In the genomic region with DNA sequence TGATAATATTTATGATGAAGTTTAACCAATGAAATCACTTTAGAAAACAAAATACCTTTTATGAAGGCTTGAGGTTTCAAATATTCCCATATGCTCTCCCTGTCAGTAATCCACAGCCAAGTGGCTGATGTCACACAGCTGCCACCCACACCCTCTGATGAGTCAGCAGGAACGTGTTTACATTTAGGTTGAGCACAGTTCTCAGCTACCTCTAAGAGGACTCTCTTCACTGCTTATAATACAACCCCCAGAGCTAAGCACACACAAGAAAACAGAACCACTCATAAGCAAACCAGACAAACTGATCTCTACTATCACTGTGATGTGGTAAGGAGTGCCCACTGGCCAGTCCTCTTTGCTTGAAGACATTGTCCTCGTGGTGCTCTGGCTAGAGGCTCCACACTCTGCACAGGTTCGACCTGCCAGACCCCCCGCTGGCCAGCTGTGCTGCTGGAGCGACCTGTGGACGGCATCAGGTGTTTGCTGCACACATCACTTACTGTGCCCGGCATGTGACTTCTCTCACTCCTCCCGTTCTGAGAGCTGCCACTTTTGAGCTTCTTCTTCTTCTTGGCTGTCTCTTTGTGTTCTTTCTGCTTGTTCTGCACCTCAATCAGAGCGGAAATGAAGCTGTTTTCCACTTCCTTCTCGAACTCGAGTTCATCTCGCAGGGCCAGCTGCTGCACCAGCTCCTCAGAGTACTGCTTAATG, we compare ENCODE assay signal across 8 mouse cellular contexts. TPM values are rescaled to one million over a fixed set of nuclear protein-coding genes. Genes with fewer than 3 reads are reported as not detected.
DNase-seq lines count a peak whose midpoint lies in the region; ATAC-seq lines count a peak whose summit lies in the region.

No protein-coding gene starts in this region.

- peaks cover 34% of the 10 kb centered on the region for H3K36me3 ChIP-seq in heart, embryonic 10.5 days
- peaks cover 75% of the 10 kb centered on the region for H3K36me3 ChIP-seq in macrophage (ENCODE audit: inconsistent target)
- H3K36me3 ChIP-seq in hindbrain, embryonic 14.5 days (replicated peaks; ENCODE audit: control insufficient read depth, insufficient read depth), result peaks cover 14% of the 10 kb centered on the region

- ATAC-seq in hindbrain, embryonic 14.5 days (ENCODE audit: low FRiP score), result no peak

- peak; percentile 82 for DNase-seq in heart, embryonic 10.5 days (ENCODE audit: low spot score)
- DNase-seq in heart, postnatal 10 days, result no peak
- DNase-seq in spleen, postnatal 36 days (ENCODE audit: low spot score in 2 of 2), result peak; percentile 55
- no peak for DNase-seq in spleen, postnatal 14 days (ENCODE audit: low spot score in 2 of 2)
- DNase-seq in cerebellum, adult 8-10 months, result no peak
- DNase-seq in hindbrain, embryonic 14.5 days (ENCODE audit: low spot score), result no peak
- no peak for DNase-seq in adrenal gland, postnatal 36 days

- H3K9me3 ChIP-seq in heart, embryonic 10.5 days, result no peaks in the 10 kb centered on the region
- no peaks in the 10 kb centered on the region for H3K9me3 ChIP-seq in hindbrain, embryonic 14.5 days (ENCODE audit: control insufficient read depth, low read length)

- peak overlapping the region; percentile 62; the same call in 1 of the 2 replicates for H3K27ac ChIP-seq in heart, embryonic 10.5 days
- H3K27ac ChIP-seq in macrophage, result peak overlapping the region; percentile 69
- no peak overlapping the region for H3K27ac ChIP-seq in hindbrain, embryonic 14.5 days

- H3K4me3 ChIP-seq in heart, embryonic 10.5 days, result no peak overlapping the region
- H3K4me3 ChIP-seq in macrophage (ENCODE audit: inconsistent target), result no peak overlapping the region
- no peak overlapping the region for H3K4me3 ChIP-seq in hindbrain, embryonic 14.5 days (replicated peaks; ENCODE audit: low read length)

- H3K27me3 ChIP-seq in heart, embryonic 10.5 days (ENCODE audit: insufficient read depth, poor library complexity, severe bottlenecking), result no peaks in the 10 kb centered on the region
- H3K27me3 ChIP-seq in hindbrain, embryonic 14.5 days (ENCODE audit: control insufficient read depth, insufficient read depth, low read length), result no peaks in the 10 kb centered on the region

- intact Hi-C loops in heart, postnatal 10 days (cut with DNase I), result no loop called here

- H3K9ac ChIP-seq in hindbrain, embryonic 14.5 days, result no peak overlapping the region

- H3K79me2 ChIP-seq in macrophage (ENCODE audit: inconsistent target), result peaks cover 43% of the 10 kb centered on the region

- H3K4me1 ChIP-seq in heart, embryonic 10.5 days, result peaks cover 26% of the 10 kb centered on the region
- H3K4me1 ChIP-seq in hindbrain, embryonic 14.5 days (replicated peaks; ENCODE audit: control insufficient read depth, insufficient read depth, low read length), result no peaks in the 10 kb centered on the region

- no peak overlapping the region for H3K4me2 ChIP-seq in hindbrain, embryonic 14.5 days (replicated peaks)

- WGBS in heart, embryonic 10.5 days, result 80% methylated on average over 12 of the region's 12 CpGs
- 65% methylated on average over 12 of the region's 12 CpGs for WGBS in macrophage (ENCODE audit: missing documents)
- 80% methylated on average over 12 of the region's 12 CpGs for WGBS in hindbrain, embryonic 14.5 days

RNA-seq across cellular contexts. Expression of a gene that starts 17.7 kb away (rescaled TPM):
- polyA plus RNA-seq in heart, embryonic 10.5 days (2016; fragmentation: Nextera tagmentation; extraction: Ambion mirVana), result 43.7 and 44.9 TPM in 2 replicates
- 10 to 100 TPM; 80.8 to 85.0 TPM for total RNA-seq in heart, postnatal 10 days (2021)
- total RNA-seq in macrophage (2018; cell fraction: chromatin; rRNA removed), result 10 to 100 TPM; 21.4 to 91.7 (median 51.8) TPM
- total RNA-seq in macrophage (2018; cell fraction: cytosol; rRNA removed), result 100 to 1,000 TPM in 1 of 26 experiments, 10 to 100 TPM in 25; 39.3 to 100 (median 60.9) TPM
- 100 to 1,000 TPM in 1 of 26 experiments, 10 to 100 TPM in 25; 28.8 to 109 (median 58.2) TPM for total RNA-seq in macrophage (2018; cell fraction: nucleus; rRNA removed)
- 61.6 to 83.8 TPM (median 65.2 TPM) in 3 replicates for polyA plus RNA-seq in macrophage (2018)
- polyA plus RNA-seq in hindbrain, embryonic 14.5 days (2014; fragmentation: Nextera tagmentation; extraction: Ambion mirVana), result 59.7 and 69.0 TPM in 2 replicates
- 10 to 100 TPM; 57.9 to 64.7 TPM for total RNA-seq in adrenal gland, postnatal 36 days (2021)

Comparison
In these comparisons a context has a peak if more than half of its experiments do, and no peak if none do; other contexts are left out.
1. DNase-seq: peak in heart, embryonic 10.5 days (single experiment) and spleen, postnatal 36 days (2 of 2); none in heart, postnatal 10 days (0 of 2), spleen, postnatal 14 days (0 of 2), cerebellum, adult 8-10 months (single experiment), hindbrain, embryonic 14.5 days (single experiment) and adrenal gland, postnatal 36 days (0 of 2).